Mouse (Mus musculus): ENCODE data around the gene AI481877.

GRCm38 (mm10) chr4:59175929-59176328 lies 37.1 kb upstream of the AI481877 start:
- TF ChIP-seq POLR2A (IDR thresholded peaks at IDR 0.05; ENCODE audit: borderline replicate concordance, insufficient read depth, low read length) (no peak), CTCF (IDR thresholded peaks at IDR 0.05; ENCODE audit: borderline replicate concordance, insufficient read depth, low read depth, low read length) (no peak)
